ENCODE assay signal across 10 mouse cellular contexts in genomic region chr19:44564006-44564405, GRCm38 (mm10). TPM values are rescaled to one million over a fixed set of nuclear protein-coding genes. Genes with fewer than 3 reads are reported as not detected.
DNase-seq lines count a peak whose midpoint lies in the region; ATAC-seq and TF ChIP-seq lines count a peak whose summit lies in the region.
"Had no signal": no experiment of that assay in that cellular context is flagged by ENCODE, and none has a peak within 500 bp of the region (broad histone marks: within the 10 kb centered on the region; RNA-seq: fewer than 3 reads in every experiment).

No protein-coding gene starts in this region.

- DNase-seq in heart, adult 2 months: no peak
- DNase-seq in liver, embryonic 13.5 days: no peak
- no peak for DNase-seq in spleen, postnatal 10 days (ENCODE audit: low spot score in 2 of 2)
- DNase-seq in cerebellum, adult 9-10 months: no peak
- no peak for DNase-seq in left cerebral cortex, adult 2 months (ENCODE audit: extremely low spot score in 1 of 2, low spot score in 2 of 2)
- DNase-seq: adrenal gland, postnatal 25 days; kidney, adult 8-10 months had no signal

- H3ac ChIP-seq in myocyte (ENCODE audit: control insufficient read depth, insufficient read length): no peak overlapping the region

- WGBS in heart, embryonic 16.5 days: 92% methylated on average over 14 of the region's 14 CpGs
- WGBS in heart, adult 2 months: 85% methylated on average over 14 of the region's 14 CpGs
- 92% methylated on average over 14 of the region's 14 CpGs for WGBS in forebrain, embryonic 16.5 days
- WGBS in liver, embryonic 13.5 days (ENCODE audit: insufficient replicate concordance): 89% methylated on average over 14 of the region's 14 CpGs

- no peaks in the 10 kb centered on the region for H3K9me3 ChIP-seq in heart, embryonic 16.5 days (replicated peaks; ENCODE audit: control insufficient read depth, low read length)
- H3K9me3 ChIP-seq in forebrain, embryonic 16.5 days (ENCODE audit: control insufficient read depth, low read length): no peaks in the 10 kb centered on the region
- H3K9me3 ChIP-seq in liver, embryonic 13.5 days (replicated peaks): no peaks in the 10 kb centered on the region

- H3K4me3 ChIP-seq in heart, embryonic 16.5 days (ENCODE audit: low read length): no peak overlapping the region
- no peak overlapping the region for H3K4me3 ChIP-seq in heart, adult 2 months
- no peak overlapping the region for H3K4me3 ChIP-seq in forebrain, embryonic 16.5 days (replicated peaks; ENCODE audit: low read length)
- peak overlapping the region; percentile 78; the same call in 1 of the 2 replicates for H3K4me3 ChIP-seq in liver, embryonic 13.5 days (replicated peaks)
- H3K4me3 ChIP-seq in myocyte: peak overlapping the region; percentile 71
- no peak overlapping the region for H3K4me3 ChIP-seq in left cerebral cortex, adult 2 months

- no peak overlapping the region for H3K9ac ChIP-seq in heart, embryonic 16.5 days (ENCODE audit: low read length)
- H3K9ac ChIP-seq in heart, adult 2 months (ENCODE audit: low read depth, low read length): no peak overlapping the region
- no peak overlapping the region for H3K9ac ChIP-seq in forebrain, embryonic 16.5 days (replicated peaks; ENCODE audit: low read depth, low read length)
- no peak overlapping the region for H3K9ac ChIP-seq in liver, embryonic 13.5 days

- no peak for TF ChIP-seq CTCF in heart, adult 2 months (IDR thresholded peaks at IDR 0.05)
- TF ChIP-seq CTCF in left cerebral cortex, adult 2 months (IDR thresholded peaks at IDR 0.05): no peak

- peaks cover 26% of the 10 kb centered on the region for H3K36me3 ChIP-seq in heart, embryonic 16.5 days (ENCODE audit: control insufficient read depth, insufficient read depth)
- H3K36me3 ChIP-seq in heart, adult 2 months (ENCODE audit: control insufficient read depth, insufficient read depth, low read length): peaks cover 4% of the 10 kb centered on the region
- peaks cover 8% of the 10 kb centered on the region; the same call in 1 of the 2 replicates for H3K36me3 ChIP-seq in forebrain, embryonic 16.5 days (ENCODE audit: control insufficient read depth, insufficient read depth)
- H3K36me3 ChIP-seq in liver, embryonic 13.5 days: peaks cover 50% of the 10 kb centered on the region
- H3K36me3 ChIP-seq in myocyte (ENCODE audit: control insufficient read depth, insufficient read depth): peaks cover 35% of the 10 kb centered on the region

- peaks cover 14% of the 10 kb centered on the region for H3K4me1 ChIP-seq in heart, embryonic 16.5 days (ENCODE audit: control insufficient read depth, insufficient read depth, low read length)
- peaks cover 2% of the 10 kb centered on the region for H3K4me1 ChIP-seq in heart, adult 2 months (ENCODE audit: control insufficient read depth, insufficient read depth, low read length)
- peaks cover 21% of the 10 kb centered on the region for H3K4me1 ChIP-seq in forebrain, embryonic 16.5 days (replicated peaks; ENCODE audit: control insufficient read depth, insufficient read depth, low read length)
- H3K4me1 ChIP-seq in liver, embryonic 13.5 days (replicated peaks): peaks cover 21% of the 10 kb centered on the region

- H3K4me2 ChIP-seq in heart, embryonic 16.5 days (ENCODE audit: low read depth, low read length): peak overlapping the region; percentile 83; the same call in 1 of the 2 replicates
- H3K4me2 ChIP-seq in forebrain, embryonic 16.5 days (ENCODE audit: low read length): peak overlapping the region; percentile 96
- H3K4me2 ChIP-seq in liver, embryonic 13.5 days: peak overlapping the region; percentile 84
- peak overlapping the region; percentile 99 for H3K4me2 ChIP-seq in myocyte (ENCODE audit: low read depth)

- intact Hi-C loops in heart, adult 2 months (cut with DNase I): no loop called here
- intact Hi-C loops in left cerebral cortex, adult 2 months (cut with DNase I): no loop called here

- TF ChIP-seq EP300 in heart, adult 2 months (IDR thresholded peaks at IDR 0.05; ENCODE audit: insufficient read depth, low read depth, low read length): no peak

- no peak overlapping the region for H3K27ac ChIP-seq in heart, embryonic 16.5 days (ENCODE audit: low read length)
- H3K27ac ChIP-seq in heart, adult 2 months: no peak overlapping the region
- no peak overlapping the region for H3K27ac ChIP-seq in forebrain, embryonic 16.5 days (ENCODE audit: low read length)
- no peak overlapping the region for H3K27ac ChIP-seq in liver, embryonic 13.5 days
- H3K27ac ChIP-seq in left cerebral cortex, adult 2 months: no peak overlapping the region

- no peak for TF ChIP-seq POLR2A in heart, adult 2 months (IDR thresholded peaks at IDR 0.05; ENCODE audit: insufficient read depth, low read depth, low read length)
- TF ChIP-seq POLR2A in myocyte (IDR thresholded peaks at IDR 0.05; ENCODE audit: insufficient read length, low read depth): no peak

- ATAC-seq in heart, embryonic 16.5 days (replicated peaks; ENCODE audit: extremely low read depth, insufficient read depth, low FRiP score): no peak
- ATAC-seq in forebrain, embryonic 16.5 days: no peak
- no peak for ATAC-seq in liver, embryonic 13.5 days (ENCODE audit: low read depth)

- H3K27me3 ChIP-seq in heart, embryonic 16.5 days (ENCODE audit: control insufficient read depth, insufficient read depth, low read length): no peaks in the 10 kb centered on the region
- H3K27me3 ChIP-seq in heart, adult 2 months (ENCODE audit: control insufficient read depth, insufficient read depth, low read length): no peaks in the 10 kb centered on the region
- 0 out of 2 replicates have a peak, but pooled peaks cover 3% of the 10 kb centered on the region for H3K27me3 ChIP-seq in forebrain, embryonic 16.5 days (replicated peaks; ENCODE audit: control insufficient read depth, insufficient read depth, low read length)
- H3K27me3 ChIP-seq in liver, embryonic 13.5 days: no peaks in the 10 kb centered on the region
- no peaks in the 10 kb centered on the region for H3K27me3 ChIP-seq in myocyte (ENCODE audit: control insufficient read depth, insufficient read depth, insufficient read length)

- 0 out of 2 replicates have a peak, but pooled peaks cover 2% of the 10 kb centered on the region for H3K79me2 ChIP-seq in heart, adult 2 months (replicated peaks; ENCODE audit: control insufficient read depth, insufficient read depth, low read length)
- H3K79me2 ChIP-seq in myocyte (ENCODE audit: control insufficient read depth, insufficient read depth): peaks cover 27% of the 10 kb centered on the region

TF ChIP-seq in myocyte, 11 proteins besides CTCF, POLR2A, EP300 and RAD21:
- no peak for TF ChIP-seq MYOD1 (IDR thresholded peaks at IDR 0.05; ENCODE audit: control insufficient read depth in 1 of 3, insufficient read length in 2 of 3, low read depth in 2 of 3)

RNA-seq across cellular contexts. Expression of gene Hif1an, which starts 1.4 kb away (rescaled TPM):
- 22.2 and 27.6 TPM in 2 replicates for polyA plus RNA-seq in heart, embryonic 16.5 days (2015; fragmentation: Nextera tagmentation; extraction: Ambion mirVana)
- total RNA-seq in heart, adult 2 months (2021): 10 to 100 TPM; 51.1 to 55.5 TPM
- 23.6 and 49.8 TPM in 2 replicates for polyA plus RNA-seq in heart, adult 2 months (2012; rRNA removed)
- 31.6 and 34.8 TPM in 2 replicates for polyA plus RNA-seq in forebrain, embryonic 16.5 days (2015; fragmentation: Nextera tagmentation; extraction: Ambion mirVana)
- 10.6 and 13.3 TPM in 2 replicates for polyA plus RNA-seq in liver, embryonic 13.5 days (2015; fragmentation: Nextera tagmentation; extraction: Ambion mirVana)
- polyA plus RNA-seq in myocyte (2012; fragmentation: generic; extraction: Trizol): 31.9 TPM
- 10 to 100 TPM; 33.6 to 35.3 TPM for total RNA-seq in left cerebral cortex, adult 2 months (2021)

RNA-seq across cellular contexts. Expression of gene Ndufb8, which starts 8.8 kb away (rescaled TPM):
- polyA plus RNA-seq in heart, embryonic 16.5 days (2015; fragmentation: Nextera tagmentation; extraction: Ambion mirVana): 1,230 and 1,261 TPM in 2 replicates
- 1,000 to 10,000 TPM; 1,693 to 1,987 TPM for total RNA-seq in heart, adult 2 months (2021)
- 2,415 and 3,048 TPM in 2 replicates for polyA plus RNA-seq in heart, adult 2 months (2012; rRNA removed)
- polyA plus RNA-seq in forebrain, embryonic 16.5 days (2015; fragmentation: Nextera tagmentation; extraction: Ambion mirVana): 376 and 452 TPM in 2 replicates
- polyA plus RNA-seq in liver, embryonic 13.5 days (2015; fragmentation: Nextera tagmentation; extraction: Ambion mirVana): 345 and 371 TPM in 2 replicates
- 648 TPM for polyA plus RNA-seq in myocyte (2012; fragmentation: generic; extraction: Trizol)
- total RNA-seq in left cerebral cortex, adult 2 months (2021): 100 to 1,000 TPM; 336 to 363 TPM

RNA-seq across cellular contexts. Expression of gene Gm20538, which starts 11.4 kb away (rescaled TPM):
- polyA plus RNA-seq in heart, embryonic 16.5 days (2015; fragmentation: Nextera tagmentation; extraction: Ambion mirVana): not detected in 2 replicates
- not detected for total RNA-seq in heart, adult 2 months (2021)
- polyA plus RNA-seq in heart, adult 2 months (2012; rRNA removed): not detected in 2 replicates
- polyA plus RNA-seq in forebrain, embryonic 16.5 days (2015; fragmentation: Nextera tagmentation; extraction: Ambion mirVana): not detected in 2 replicates
- polyA plus RNA-seq in liver, embryonic 13.5 days (2015; fragmentation: Nextera tagmentation; extraction: Ambion mirVana): not detected in 2 replicates
- polyA plus RNA-seq in myocyte (2012; fragmentation: generic; extraction: Trizol): not detected
- not detected for total RNA-seq in left cerebral cortex, adult 2 months (2021)
- total RNA-seq: adrenal gland, postnatal 25 days had no signal

RNA-seq across cellular contexts. Expression of gene Sec31b, which starts 18.3 kb away (rescaled TPM):
- polyA plus RNA-seq in heart, embryonic 16.5 days (2015; fragmentation: Nextera tagmentation; extraction: Ambion mirVana): 2.2 and 2.3 TPM in 2 replicates
- total RNA-seq in heart, adult 2 months (2021): 10 to 100 TPM in 1 of 2 experiments, 1 to 10 TPM in 1; 8.4 to 10.5 TPM
- polyA plus RNA-seq in heart, adult 2 months (2012; rRNA removed): 16.9 and 18.5 TPM in 2 replicates
- polyA plus RNA-seq in forebrain, embryonic 16.5 days (2015; fragmentation: Nextera tagmentation; extraction: Ambion mirVana): 0.07 and 0.16 TPM in 2 replicates
- polyA plus RNA-seq in liver, embryonic 13.5 days (2015; fragmentation: Nextera tagmentation; extraction: Ambion mirVana): 0.29 and 0.43 TPM in 2 replicates
- 0.02 TPM for polyA plus RNA-seq in myocyte (2012; fragmentation: generic; extraction: Trizol)
- under 1 TPM; 0.11 to 0.16 TPM for total RNA-seq in left cerebral cortex, adult 2 months (2021)

Comparison
In these comparisons a context has a peak if more than half of its experiments do, and no peak if none do; other contexts are left out.
1. H3K4me3 ChIP-seq: peak in liver, embryonic 13.5 days (single experiment) and myocyte (single experiment); none in heart, embryonic 16.5 days (single experiment), heart, adult 2 months (single experiment), forebrain, embryonic 16.5 days (single experiment) and left cerebral cortex, adult 2 months (single experiment).
2. Peak in every context shown above with its lines, with median percentiles within 50 percentile points of each other: H3K4me2 ChIP-seq.